Mouse (Mus musculus) adrenal gland, postnatal 14 days (tissue): Measurements from ENCODE around the gene Vmn1r26. TPM values are rescaled to one million over a fixed set of nuclear protein-coding genes. Genes with fewer than 3 reads are reported as not detected.
"Not testable (repeated sequence)": the region's sequence is repeated elsewhere in the genome, so short reads cannot be mapped to it uniquely, and the experiment has no call there.

Experiments used
- DNase-seq: peaks from one replicate; pipeline ENCODE4 v3.0.0; 2021; ENCODE audit warnings: mixed read lengths
- long read RNA-seq, 2 experiments: library from polyadenylated mRNA; stranded (forward); transcript quantifications; one replicate each; pipeline ENCODE4 v2.0.0; 2021
- total RNA-seq: library from RNA; stranded (reverse); gene quantifications from 2 replicates; pipeline ENCODE4 v1.2.3, GENCODE M21; 2021

The Vmn1r26 gene
- total RNA-seq = not detected in 2 replicates
- long read RNA-seq, experiment 1 = 0 reads
- long read RNA-seq, experiment 2 = 0 reads

DNA sequence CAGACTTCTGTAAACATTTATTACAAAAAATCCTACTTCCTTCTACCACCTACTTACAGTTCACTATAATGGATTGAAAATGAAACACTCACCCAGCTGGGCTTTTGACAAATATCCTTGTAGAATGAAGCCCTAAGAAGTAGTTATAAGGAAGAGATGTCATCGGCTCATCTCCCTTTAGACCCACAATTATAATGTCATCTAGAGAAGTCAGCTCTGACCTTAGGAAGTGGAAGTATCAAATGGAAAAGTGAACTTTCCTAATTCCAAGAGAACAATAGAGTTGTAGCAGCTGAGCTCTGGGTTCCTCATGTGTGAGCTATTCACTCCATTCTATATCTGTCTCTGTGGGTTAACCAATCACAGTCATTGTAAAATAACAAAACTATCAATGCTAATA is at the start of gene Vmn1r26:
TSS of gene Vmn1r26 (minus strand) at position 101 of the 400 bp plus-strand sequence.
- DNase-seq = no peak

DNA sequence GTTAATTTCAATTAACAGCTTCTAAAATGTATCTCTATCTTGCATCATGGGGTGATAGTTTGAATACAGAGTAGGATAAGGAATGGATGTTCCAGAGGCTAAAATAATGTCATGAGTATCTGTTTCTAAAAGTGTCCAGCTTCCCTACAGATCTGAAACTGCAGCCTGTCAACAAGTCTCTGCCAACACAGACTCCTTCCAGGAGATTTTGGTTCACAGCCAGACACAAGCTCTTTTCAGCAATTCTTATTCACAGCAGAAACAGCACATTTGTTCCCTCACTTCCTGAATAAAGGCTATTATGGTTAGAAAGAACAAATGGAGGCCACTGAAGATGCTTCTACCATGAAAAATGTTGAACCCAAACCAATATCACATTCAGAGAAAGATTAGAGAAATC is 29.1 kb upstream of the Vmn1r26 start:
- no peak for DNase-seq

DNA sequence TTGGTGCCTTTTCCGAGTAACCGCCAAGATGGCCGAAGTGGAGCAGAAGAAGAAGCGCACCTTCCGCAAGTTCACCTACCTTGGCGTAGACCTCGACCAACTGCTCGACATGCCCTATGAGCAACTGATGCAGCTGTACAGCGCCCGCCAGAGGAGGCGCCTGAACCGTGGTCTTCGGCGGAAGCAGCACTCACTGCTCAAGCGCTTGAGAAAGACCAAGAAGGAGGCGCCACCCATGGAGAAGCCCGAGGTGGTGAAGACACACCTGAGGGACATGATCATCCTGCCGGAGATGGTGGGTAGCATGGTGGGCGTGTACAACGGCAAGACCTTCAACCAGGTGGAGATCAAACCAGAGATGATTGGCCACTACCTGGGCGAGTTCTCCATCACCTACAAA is 2.5 kb upstream of the Vmn1r26 start:
- DNase-seq = not testable (repeated sequence)

DNA sequence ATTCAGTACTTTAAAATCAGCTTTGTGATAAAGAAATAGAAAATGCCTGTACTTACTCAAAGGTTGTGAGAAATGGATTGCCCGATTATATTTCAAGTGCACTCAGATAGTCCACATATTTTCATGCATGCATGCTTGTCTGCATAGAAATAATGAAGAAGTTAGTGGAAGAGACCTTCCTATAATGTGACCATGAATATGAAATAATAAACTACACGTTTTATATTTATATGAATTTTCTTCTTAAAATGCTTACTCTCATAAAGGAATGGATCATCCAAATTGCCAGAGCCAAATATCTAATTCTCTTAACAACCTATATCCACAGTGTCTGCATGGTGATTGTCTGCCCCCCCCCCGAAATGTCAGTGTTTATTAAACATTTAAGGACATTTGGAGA is 34.2 kb downstream of the Vmn1r26 start, which contains the start of gene Vmn1r25:
TSS of gene Vmn1r25 (minus strand) at position 101 of the 400 bp plus-strand sequence.
- DNase-seq = no peak

DNA sequence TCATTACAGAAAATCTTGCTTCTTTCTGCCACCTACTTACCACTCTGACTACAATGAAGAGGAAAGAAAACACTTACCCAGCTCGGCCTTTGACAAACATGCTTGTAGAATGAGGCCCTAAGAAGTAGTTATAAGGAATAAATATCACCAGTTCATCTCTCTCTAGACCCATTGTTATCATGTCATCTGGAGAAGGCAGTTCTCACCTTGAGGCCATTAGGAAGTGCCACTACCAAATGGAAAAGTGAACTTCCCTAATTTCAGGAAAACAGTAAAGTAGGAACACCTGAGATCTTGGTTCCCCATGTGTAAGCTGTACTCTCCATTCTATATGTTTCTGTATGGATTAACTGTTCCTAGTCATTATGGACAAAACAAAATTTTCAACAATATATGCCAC is 53.6 kb downstream of the Vmn1r26 start, which contains the start of gene Vmn1r24:
TSS of gene Vmn1r24 (minus strand) at position 101 of the 400 bp plus-strand sequence.
- not testable (repeated sequence) for DNase-seq

Other genes starting within 250 kb of the Vmn1r26 start
- gene Vopp1, start 190.0 kb downstream of the Vmn1r26 start, total RNA-seq = 17.9 and 20.4 TPM in 2 replicates
- gene Vmn1r21, start 164.8 kb downstream of the Vmn1r26 start, total RNA-seq = not detected in 2 replicates
- not detected in 2 replicates for gene Vmn1r22, start 107.1 kb downstream of the Vmn1r26 start, total RNA-seq
- not detected in 2 replicates for gene Vmn1r23, start 88.3 kb downstream of the Vmn1r26 start, total RNA-seq
- not detected in 2 replicates for gene Vmn1r24, start 53.7 kb downstream of the Vmn1r26 start, total RNA-seq
- not detected in 2 replicates for gene Vmn1r25, start 34.3 kb downstream of the Vmn1r26 start, total RNA-seq
- not detected in 2 replicates for gene Vmn1r27, start 203.7 kb upstream of the Vmn1r26 start, total RNA-seq
- not detected in 2 replicates for gene Vmn1r28, start 246.9 kb upstream of the Vmn1r26 start, total RNA-seq